Mouse (Mus musculus) A20 (cell line): ENCODE measurements around the gene 9130023H24Rik.

Experiments
- DNase-seq: peaks from one replicate; pipeline ENCODE4 v3.0.0-alpha.2; 2011; ENCODE audit warnings: low read depth, low spot score

The 9130023H24Rik gene

DNA sequence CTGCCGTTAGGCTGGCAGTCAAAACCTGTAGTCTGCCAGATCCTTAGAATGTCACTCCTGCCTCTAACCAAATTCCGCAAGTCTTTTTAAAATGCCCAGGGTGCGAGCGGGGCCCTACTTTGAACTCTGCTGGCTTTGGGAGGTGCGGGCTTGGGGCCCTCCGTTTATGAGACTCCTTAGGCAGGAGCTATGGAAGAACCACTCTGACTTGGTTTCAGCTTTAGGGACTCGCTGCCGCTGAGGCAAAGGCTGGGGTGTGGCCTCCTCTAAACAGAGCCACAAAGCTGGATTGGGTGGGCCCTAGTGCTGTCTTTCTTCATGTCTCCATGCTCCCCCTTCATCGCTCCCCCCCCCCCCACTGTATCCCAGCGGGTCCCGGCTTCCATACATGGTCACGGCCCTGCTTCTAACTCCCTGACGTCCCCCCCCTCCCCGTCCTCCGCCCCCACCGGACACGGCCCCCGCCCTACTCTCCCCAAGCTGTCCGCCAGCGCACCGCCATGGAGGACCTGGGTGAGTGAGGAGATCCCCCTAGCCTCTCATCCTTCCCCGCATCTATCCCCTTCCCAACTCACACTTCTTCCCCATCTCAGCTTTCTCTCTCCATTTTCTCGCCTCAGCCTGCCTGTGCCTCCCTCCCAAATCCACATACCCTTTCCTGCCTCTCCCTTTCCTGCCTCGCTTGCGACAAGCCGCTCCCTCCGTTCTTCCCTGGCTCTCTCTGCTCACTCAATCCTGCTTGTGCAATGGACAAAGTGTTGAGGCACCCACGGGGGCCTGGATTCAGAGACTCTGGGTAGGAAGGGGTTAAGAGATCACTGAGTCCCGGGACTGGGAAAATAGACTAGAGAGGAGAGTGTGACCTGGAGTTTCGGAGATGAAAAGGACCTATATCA, 8.9 kb upstream of the 9130023H24Rik start, which contains the start of gene Tgfb1i1:
Gene Tgfb1i1 (plus strand): TSS at position 317 of the 896 bp plus-strand sequence.
- DNase-seq: no peak

- no peak for DNase-seq
Measured at GRCm38 (mm10) chr7:128245547-128245946, 7.7 kb upstream of the 9130023H24Rik start.

DNA sequence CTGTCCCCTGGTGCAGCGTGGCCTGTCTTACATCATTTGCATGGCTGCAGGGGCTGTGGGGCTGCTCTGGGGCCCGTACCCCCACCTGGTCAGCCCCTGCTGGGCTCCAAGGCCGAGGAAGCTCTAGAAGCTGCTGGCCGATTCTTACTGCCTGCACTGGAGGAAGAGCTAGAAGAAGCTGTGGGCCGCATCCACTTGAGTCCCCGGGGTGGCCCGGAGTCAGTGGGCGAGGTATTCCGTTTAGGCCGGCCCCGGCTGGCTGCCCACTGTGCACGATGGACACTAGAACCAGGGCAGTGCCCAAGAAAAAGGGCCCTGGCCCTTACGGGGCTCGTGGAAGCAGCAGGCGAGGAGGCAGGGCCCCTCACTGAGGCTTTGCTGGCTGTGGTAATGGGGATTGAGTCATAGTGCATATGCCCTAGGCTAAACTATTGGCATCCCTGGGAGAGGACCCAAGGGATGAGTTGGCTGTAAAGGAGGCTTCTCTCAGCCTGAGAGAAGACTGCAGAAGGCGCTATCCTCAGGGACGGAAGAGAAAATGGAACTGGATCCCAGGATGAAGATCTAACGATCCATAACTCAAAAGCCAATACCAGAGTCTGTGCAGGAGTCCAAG, 6.7 kb upstream of the 9130023H24Rik start:
- no peak for DNase-seq

DNA sequence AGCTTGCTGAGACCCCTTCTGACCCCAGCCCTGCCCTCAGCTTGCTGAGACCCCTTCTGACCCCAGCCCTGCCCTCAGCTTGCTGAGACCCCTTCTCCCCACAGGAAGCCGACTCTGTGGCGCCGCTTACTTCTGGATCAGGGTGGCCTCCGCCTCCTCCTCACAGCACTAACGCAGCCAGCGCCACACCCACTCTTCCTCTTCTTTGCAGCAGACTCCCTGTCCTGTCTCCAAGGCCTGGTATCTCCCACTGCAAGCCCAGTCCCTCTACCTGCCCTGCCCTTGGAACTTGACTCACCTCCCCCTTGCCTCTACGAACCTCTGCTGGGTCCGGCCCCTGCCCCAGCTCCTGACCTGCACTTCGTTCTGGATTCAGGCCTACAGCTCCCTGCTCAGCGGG, 6.1 kb upstream of the 9130023H24Rik start:
- no peak for DNase-seq

DNA sequence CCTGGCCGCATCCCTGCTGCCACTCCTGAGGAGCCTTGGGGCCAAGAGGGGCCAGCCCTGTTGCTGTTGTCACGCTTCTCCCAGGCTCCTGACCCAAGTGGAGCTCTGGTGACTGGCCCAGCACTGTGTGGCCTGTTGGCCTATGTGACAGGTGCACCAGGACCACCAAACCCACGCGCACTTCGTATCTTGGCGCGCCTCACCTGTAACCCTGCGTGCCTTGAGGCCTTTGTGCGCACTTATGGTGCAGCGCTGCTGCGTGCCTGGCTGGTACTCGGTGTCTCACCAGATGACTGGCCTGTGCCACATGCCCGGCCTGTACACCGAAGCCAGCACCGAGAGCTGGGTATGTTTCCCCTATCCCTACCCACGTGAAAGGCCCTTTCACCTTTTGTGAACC, 4.5 kb upstream of the 9130023H24Rik start:
- no peak for DNase-seq

DNA sequence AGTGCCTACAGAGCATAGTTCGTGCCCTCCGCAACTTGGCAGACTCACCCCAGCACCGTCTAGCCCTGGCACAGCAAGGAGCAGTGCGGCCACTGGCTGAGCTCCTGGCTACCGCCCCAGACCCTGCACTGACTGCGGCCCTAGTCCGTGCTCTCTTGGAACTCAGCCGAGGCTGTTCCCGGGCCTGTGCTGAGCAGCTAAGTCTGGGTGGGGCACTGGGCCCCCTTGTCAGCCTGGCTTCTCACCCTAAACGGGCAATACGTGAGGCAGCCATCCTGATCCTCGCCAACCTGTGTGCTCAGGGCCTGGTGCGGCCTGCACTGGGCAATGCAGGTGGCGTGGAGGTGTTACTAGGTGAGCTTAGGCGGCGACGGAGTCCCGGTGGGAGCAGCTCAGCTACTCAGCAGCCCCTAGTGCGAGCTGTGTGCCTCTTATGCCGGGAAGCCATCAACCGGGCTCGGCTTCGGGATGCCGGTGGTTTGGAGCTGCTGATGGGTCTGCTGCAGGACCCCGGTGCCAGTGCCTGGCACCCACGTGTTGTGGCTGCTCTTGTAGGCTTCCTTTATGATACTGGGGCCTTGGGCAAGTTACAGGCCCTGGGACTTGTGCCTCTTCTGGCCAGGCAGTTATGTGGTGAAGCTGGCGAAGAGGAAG, 2.4 kb upstream of the 9130023H24Rik start:
- DNase-seq: no peak

GRCm38 (mm10) chr7:128238991-128239390, 1.2 kb upstream of the 9130023H24Rik start:
- peak; percentile 72 for DNase-seq

DNA sequence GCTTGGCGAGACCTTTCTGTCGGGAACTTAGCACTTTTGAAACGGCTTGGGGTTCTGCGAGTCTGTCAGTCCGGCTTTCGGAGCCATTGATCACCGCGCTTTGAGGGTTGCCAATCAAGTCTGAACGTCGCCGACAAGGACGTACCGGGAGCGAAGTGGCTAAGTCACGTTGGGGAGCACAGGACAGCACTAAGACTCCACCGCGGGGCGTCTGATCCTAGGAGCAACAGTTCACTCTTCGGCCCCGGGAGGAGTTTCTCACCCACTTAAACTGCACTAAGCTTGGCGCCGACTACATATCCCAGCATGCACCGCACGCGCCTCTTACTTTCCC, 271 bp downstream of the 9130023H24Rik start:
- no peak for DNase-seq

GRCm38 (mm10) chr7:128236856-128237592, 807 bp downstream of the 9130023H24Rik start, which contains the start of gene Armc5:
Gene Armc5, plus strand, starts transcription at chr7:128237342.
- peak; percentile 85 for DNase-seq

DNA sequence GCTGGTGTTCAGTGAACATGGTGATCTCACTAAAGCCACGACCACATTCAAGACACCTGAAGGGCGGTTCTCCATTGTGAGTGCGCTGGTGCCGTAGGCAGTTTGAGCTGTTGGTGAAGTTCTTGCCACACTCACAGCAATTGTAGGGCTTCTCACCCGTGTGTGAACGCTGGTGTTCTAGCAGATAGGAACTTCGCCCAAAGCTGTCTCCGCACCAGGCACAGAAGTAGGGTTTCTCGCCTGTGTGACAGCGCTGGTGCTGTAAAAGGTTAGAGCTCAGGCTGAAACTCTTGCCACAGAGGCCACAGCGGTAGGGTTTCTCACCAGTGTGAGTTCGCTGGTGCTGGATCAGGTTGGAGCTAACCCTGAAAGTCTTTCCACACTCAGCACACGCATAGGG, 1.4 kb downstream of the 9130023H24Rik start:
- DNase-seq: no peak

DNA sequence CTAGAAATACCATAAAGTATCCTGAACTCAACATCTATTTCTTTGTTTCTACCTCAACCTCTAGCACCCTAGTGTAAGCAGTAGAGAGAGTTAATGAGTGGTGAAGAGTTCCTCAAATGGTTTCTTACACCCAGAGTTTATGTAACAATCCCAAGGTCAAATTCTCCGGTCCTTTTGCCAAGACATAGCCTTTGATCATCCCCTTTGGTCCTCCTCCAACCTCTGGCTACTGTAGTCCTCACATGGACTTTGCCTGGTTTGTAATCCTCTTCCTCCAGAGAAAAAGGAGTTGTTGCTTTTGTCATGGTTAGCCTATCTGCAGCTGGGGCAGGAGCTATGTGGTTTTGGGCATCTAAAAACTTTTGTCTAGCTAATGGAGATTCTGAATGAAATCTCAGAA, 2.4 kb downstream of the 9130023H24Rik start:
- no peak for DNase-seq

DNA sequence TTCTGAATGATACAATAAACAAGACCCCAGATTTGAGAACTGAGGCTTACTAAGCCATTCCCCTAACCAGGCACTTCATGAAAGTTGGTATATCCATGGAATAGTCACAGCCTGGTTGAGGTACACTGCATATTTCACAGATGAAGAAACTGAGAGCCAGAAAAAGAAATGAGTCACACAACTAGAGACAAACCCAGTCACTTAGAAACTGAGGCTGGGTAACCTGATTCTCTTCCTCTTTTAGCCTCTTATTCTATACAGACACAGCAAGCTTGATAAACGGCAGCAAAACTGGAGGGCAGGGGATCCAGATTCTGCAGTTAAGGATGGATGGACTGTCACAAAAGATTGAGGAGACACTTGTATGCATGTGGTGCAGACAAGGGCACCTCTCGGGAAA, 3.0 kb downstream of the 9130023H24Rik start:
- peak; percentile 61 for DNase-seq

DNA sequence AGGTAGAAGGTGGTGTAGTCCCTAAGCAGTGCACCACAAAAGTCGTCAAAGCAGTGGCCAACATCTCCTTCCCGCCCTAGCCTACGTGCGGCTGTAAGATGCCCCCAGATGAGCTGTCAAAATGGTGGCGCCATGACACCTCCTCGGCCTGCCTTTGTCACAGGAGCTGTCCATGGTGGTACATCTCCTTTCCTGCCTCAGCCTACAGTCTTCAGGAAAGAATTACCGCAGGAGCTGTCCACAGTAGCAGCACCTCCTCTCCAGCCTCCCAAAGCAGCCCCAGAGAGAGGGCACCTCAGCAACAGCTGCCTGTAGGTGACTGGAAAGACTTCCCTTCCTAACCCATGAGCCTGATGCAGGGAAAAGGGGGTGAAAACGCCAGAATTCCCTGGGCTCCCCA, 6.1 kb downstream of the 9130023H24Rik start:
- peak; percentile 46 for DNase-seq

GRCm38 (mm10) chr7:128220936-128221335, 16.9 kb downstream of the 9130023H24Rik start:
- DNase-seq: no peak

DNA sequence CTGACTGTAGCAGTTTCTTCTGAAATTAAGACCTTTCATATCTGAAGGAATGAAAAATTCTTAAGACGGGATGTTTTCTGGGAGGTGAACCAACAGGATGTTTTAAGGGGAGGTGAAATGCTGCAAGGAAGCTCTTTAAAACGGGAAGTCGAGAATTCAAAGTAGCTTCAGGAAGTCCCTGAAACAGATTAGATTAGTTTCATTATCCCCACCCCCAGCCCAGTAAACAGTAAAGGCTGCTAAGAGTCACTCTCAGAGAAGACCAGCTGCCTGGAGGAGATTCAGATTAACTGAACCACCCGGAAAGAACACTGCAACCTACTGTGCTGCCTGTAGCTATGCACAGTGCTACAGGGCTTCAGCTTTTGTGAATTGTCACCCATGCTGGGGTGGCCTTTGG, 17.9 kb downstream of the 9130023H24Rik start:
- no peak for DNase-seq

- DNase-seq: no peak
Measured at GRCm38 (mm10) chr7:128209826-128210225, 28.0 kb downstream of the 9130023H24Rik start.

GRCm38 (mm10) chr7:128208187-128208586, 29.6 kb downstream of the 9130023H24Rik start:
- DNase-seq: peak; percentile 59

DNA sequence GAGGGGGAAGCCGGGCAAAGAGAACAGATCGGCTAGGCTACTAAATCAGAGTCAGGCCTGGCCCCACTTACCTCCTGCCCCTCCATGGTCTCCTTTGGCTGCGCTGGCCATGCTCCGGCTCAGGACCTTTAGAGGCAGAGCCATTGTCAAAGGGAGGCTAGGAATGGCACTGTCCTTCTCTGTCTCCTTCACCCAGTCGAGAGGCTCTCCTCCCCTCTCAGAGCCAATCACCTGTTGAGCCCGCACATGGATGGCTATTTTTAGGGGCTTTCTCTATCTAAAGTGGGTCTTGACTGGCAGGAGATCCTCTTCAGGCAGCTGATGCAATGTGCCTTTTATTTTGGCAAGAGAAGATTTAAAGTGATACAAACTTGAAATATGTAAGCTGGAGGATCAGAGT, 31.7 kb downstream of the 9130023H24Rik start, which contains the start of gene Cox6a2:
Gene Cox6a2 (minus strand): TSS at position 236 of the 400 bp plus-strand sequence.
- no peak for DNase-seq

DNA sequence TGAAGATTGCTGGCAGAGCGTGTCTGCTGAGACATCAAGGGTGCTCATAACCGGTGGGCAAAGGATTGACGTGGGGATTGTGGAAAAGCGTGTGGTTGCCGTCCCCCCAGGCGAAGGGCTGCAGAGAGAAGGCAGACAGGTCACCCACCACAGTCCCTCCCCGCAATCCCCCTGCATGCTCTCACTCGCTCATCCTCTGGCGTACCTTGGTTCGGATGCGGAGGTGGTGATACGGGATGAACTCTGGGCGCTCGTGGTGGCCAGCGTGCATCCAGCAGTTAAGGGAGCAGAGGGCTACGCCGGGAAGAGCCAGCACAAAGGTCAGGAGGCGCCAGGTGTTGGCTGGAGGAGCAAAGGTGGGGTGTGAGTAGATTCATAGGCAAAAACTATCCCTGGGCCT, 32.1 kb downstream of the 9130023H24Rik start:
- no peak for DNase-seq

- DNase-seq: no peak
Measured at GRCm38 (mm10) chr7:128204179-128204578, 33.7 kb downstream of the 9130023H24Rik start.

- no peak for DNase-seq
Measured at GRCm38 (mm10) chr7:128203071-128203470, 34.8 kb downstream of the 9130023H24Rik start.

GRCm38 (mm10) chr7:128201607-128202006, 36.2 kb downstream of the 9130023H24Rik start:
- no peak for DNase-seq
